8 mouse cellular contexts compared by ENCODE assay signal in the genomic region with DNA sequence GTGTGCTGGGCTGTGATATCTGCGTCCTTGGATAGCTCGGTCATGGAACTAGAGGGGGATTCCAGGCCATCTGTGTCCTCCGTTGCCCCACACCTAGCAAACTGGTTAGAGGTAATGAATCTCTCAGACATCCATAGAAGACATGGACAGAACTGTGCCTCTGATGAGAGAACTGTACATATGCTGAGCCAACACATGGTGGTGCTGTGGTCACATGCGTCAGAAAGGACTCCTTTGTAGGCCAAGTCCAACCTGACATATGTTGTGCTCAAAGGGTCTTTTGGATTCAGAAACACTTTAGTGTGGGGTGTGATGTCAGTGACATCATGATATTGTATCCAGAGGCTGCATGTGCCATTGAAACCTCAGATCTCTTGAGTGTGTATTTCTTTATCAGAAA. TPM values are rescaled to one million over a fixed set of nuclear protein-coding genes. Genes with fewer than 3 reads are reported as not detected.
DNase-seq lines count a peak whose midpoint lies in the region; ATAC-seq lines count a peak whose summit lies in the region.

No protein-coding gene starts in this region.

- peak; percentile 43 to 79 for DNase-seq in adrenal gland, adult (ENCODE audit: inconsistent age in 2 of 2, low spot score in 1 of 2)
- DNase-seq in adrenal gland, postnatal 4 days (ENCODE audit: low spot score in 2 of 2), result no peak
- peak; percentile 79 for DNase-seq in ZHBTc4 (ENCODE audit: low read depth, low spot score)
- peak; percentile 68 for DNase-seq in embryonic facial prominence, embryonic 11.5 days (ENCODE audit: low spot score)
- DNase-seq in hindbrain, embryonic 11.5 days (ENCODE audit: low spot score), result peak; percentile 62
- peak; percentile 22 to 41 for DNase-seq in layer of hippocampus, postnatal 14 days (ENCODE audit: low spot score in 2 of 2)
- peak; percentile 26 for DNase-seq in right cerebral cortex, postnatal 14 days

- H3K4me2 ChIP-seq in embryonic facial prominence, embryonic 11.5 days (ENCODE audit: low read depth, low read length), result no peak overlapping the region
- H3K4me2 ChIP-seq in hindbrain, embryonic 11.5 days (replicated peaks; ENCODE audit: low read depth, low read length), result no peak overlapping the region

- H3K36me3 ChIP-seq in embryonic facial prominence, embryonic 11.5 days (replicated peaks; ENCODE audit: control insufficient read depth, insufficient read depth, low read depth, low read length), result no peaks in the 10 kb centered on the region
- H3K36me3 ChIP-seq in hindbrain, embryonic 11.5 days (ENCODE audit: control insufficient read depth, insufficient read depth, low read length), result no peaks in the 10 kb centered on the region

- no peaks in the 10 kb centered on the region for H3K9me3 ChIP-seq in embryonic facial prominence, embryonic 11.5 days (replicated peaks; ENCODE audit: control insufficient read depth, low read length)
- no peaks in the 10 kb centered on the region for H3K9me3 ChIP-seq in hindbrain, embryonic 11.5 days (ENCODE audit: control insufficient read depth, low read length)

- H3K27me3 ChIP-seq in embryonic facial prominence, embryonic 11.5 days (ENCODE audit: control insufficient read depth, insufficient read depth, low read length), result no peaks in the 10 kb centered on the region
- H3K27me3 ChIP-seq in hindbrain, embryonic 11.5 days (ENCODE audit: control insufficient read depth, insufficient read depth, low read length), result no peaks in the 10 kb centered on the region

- H3K9ac ChIP-seq in embryonic facial prominence, embryonic 11.5 days (replicated peaks; ENCODE audit: low read length), result no peak overlapping the region
- no peak overlapping the region for H3K9ac ChIP-seq in hindbrain, embryonic 11.5 days (ENCODE audit: low read depth, low read length)

- no peak overlapping the region for H3K27ac ChIP-seq in embryonic facial prominence, embryonic 11.5 days (replicated peaks; ENCODE audit: low read depth, low read length)
- H3K27ac ChIP-seq in hindbrain, embryonic 11.5 days (ENCODE audit: low read depth, low read length), result no peak overlapping the region

- no peaks in the 10 kb centered on the region for H3K4me1 ChIP-seq in embryonic facial prominence, embryonic 11.5 days (ENCODE audit: control insufficient read depth, insufficient read depth, low read length)
- no peaks in the 10 kb centered on the region for H3K4me1 ChIP-seq in hindbrain, embryonic 11.5 days (replicated peaks; ENCODE audit: control insufficient read depth, insufficient read depth, low read length)

- peak; percentile 44; the same call in 1 of the 2 replicates for ATAC-seq in embryonic facial prominence, embryonic 11.5 days (replicated peaks; ENCODE audit: insufficient number of reproducible peaks, low FRiP score, low TSS enrichment, low read depth)
- peak; percentile 82 for ATAC-seq in hindbrain, embryonic 11.5 days (ENCODE audit: low FRiP score)
- peak; percentile 92 for ATAC-seq in megakaryocyte, adult 5-6 weeks (ENCODE audit: poor library complexity, severe bottlenecking)

- H3K4me3 ChIP-seq in embryonic facial prominence, embryonic 11.5 days (ENCODE audit: low read depth, low read length), result no peak overlapping the region
- H3K4me3 ChIP-seq in hindbrain, embryonic 11.5 days (ENCODE audit: low read depth, low read length), result no peak overlapping the region

- WGBS in embryonic facial prominence, embryonic 11.5 days, result 74% methylated on average over 4 of the region's 4 CpGs
- 70% methylated on average over 4 of the region's 4 CpGs for WGBS in hindbrain, embryonic 11.5 days

RNA-seq across cellular contexts. Expression of gene Capsl, which starts 19.4 kb away (rescaled TPM):
- under 1 TPM in 1 of 2 experiments, not detected in 1; 0.53 TPM for total RNA-seq in adrenal gland, postnatal 4 days (2021)
- polyA plus RNA-seq in embryonic facial prominence, embryonic 11.5 days (2014; fragmentation: Nextera tagmentation; extraction: Ambion mirVana), result 1.4 and 2.4 TPM in 2 replicates
- 3.1 TPM in 2 replicates for polyA plus RNA-seq in hindbrain, embryonic 11.5 days (2014; fragmentation: Nextera tagmentation; extraction: Ambion mirVana)
- total RNA-seq in layer of hippocampus, postnatal 14 days (2021), result 1 to 10 TPM; 5.3 to 6.5 TPM
- total RNA-seq in megakaryocyte, adult 5-6 weeks (2015), result 0.18 and 0.45 TPM in 2 replicates
- total RNA-seq in megakaryocyte, adult 5-6 weeks (2017), result 0.37 and 0.95 TPM in 2 replicates

Comparison
In these comparisons a context has a peak if more than half of its experiments do, and no peak if none do; other contexts are left out.
1. DNase-seq: peak in adrenal gland, adult (2 of 2), ZHBTc4 (single experiment), embryonic facial prominence, embryonic 11.5 days (single experiment), hindbrain, embryonic 11.5 days (single experiment), layer of hippocampus, postnatal 14 days (2 of 2) and right cerebral cortex, postnatal 14 days (single experiment); none in adrenal gland, postnatal 4 days (0 of 2).
2. Peak in every context shown above with its lines, with median percentiles within 50 percentile points of each other: ATAC-seq.